Mouse (Mus musculus) bone marrow, adult 2 months (tissue): ENCODE results near the gene Ap2m1.
A peak's percentile ranks its signal among the peaks of the same experiment; 100 is the strongest.

Source experiments
- CTCF ChIP-seq: fragments of 200-500 bp; IDR thresholded peaks from 2 replicates; pipeline ENCODE4 v1.5.1; 2011; ENCODE audit warnings: low read length, control low read depth; ENCODE audit not compliant: control insufficient read depth, insufficient read depth
- POLR2A ChIP-seq: fragments of 200-500 bp; IDR thresholded peaks from 2 replicates; pipeline ENCODE4 v1.6.1; 2011; ENCODE audit warnings: low read depth, mild to moderate bottlenecking, control low read depth, low read length, borderline replicate concordance; ENCODE audit not compliant: control insufficient read depth

GRCm38 (mm10) chr16:20496671-20497600 lies 38.3 kb upstream of the Ap2m1 start:
- TF ChIP-seq CTCF (peak; percentile 35), POLR2A (no peak)
